Mouse (Mus musculus) hindbrain, embryonic 13.5 days (tissue): ENCODE measurements around the gene Map3k7. TPM values are rescaled to one million over a fixed set of nuclear protein-coding genes. Genes with fewer than 3 reads are reported as not detected.

ENCODE experiments used
- ATAC-seq: fragments of 200-750 bp; cut with Nextera tagmentation; 2 replicates; pipeline ENCODE4 v1.8.0; 2017; ENCODE audit warnings: moderate TSS enrichment; ENCODE audit not compliant: low FRiP score
- H3K27ac ChIP-seq: fragments of 300-500 bp; sonication (generic); 2 replicates; pipeline ENCODE4 v1.5.1; 2015; ENCODE audit warnings: inconsistent platforms, mild to moderate bottlenecking, moderate library complexity
- H3K27me3 ChIP-seq: fragments of 300-500 bp; sonication (generic); 2 replicates; pipeline ENCODE4 v1.6.1; 2015; ENCODE audit warnings: mild to moderate bottlenecking, inconsistent platforms
- H3K36me3 ChIP-seq: fragments of 300-500 bp; sonication (generic); 2 replicates; pipeline ENCODE4 v1.6.1; 2015; ENCODE audit warnings: mild to moderate bottlenecking, inconsistent platforms
- H3K4me1 ChIP-seq: fragments of 300-500 bp; sonication (generic); replicated peaks from 2 replicates; pipeline ENCODE4 v1.6.1; 2015; ENCODE audit warnings: inconsistent platforms
- H3K4me2 ChIP-seq: fragments of 300-500 bp; sonication (generic); 2 replicates; pipeline ENCODE4 v1.6.1; 2015; ENCODE audit warnings: inconsistent platforms, mild to moderate bottlenecking, moderate library complexity
- H3K4me3 ChIP-seq: fragments of 300-500 bp; sonication (generic); 2 replicates; pipeline ENCODE4 v1.5.1; 2015; ENCODE audit warnings: mild to moderate bottlenecking, inconsistent platforms
- H3K9ac ChIP-seq: fragments of 300-500 bp; sonication (generic); 2 replicates; pipeline ENCODE4 v1.6.1; 2015; ENCODE audit warnings: mild to moderate bottlenecking, inconsistent platforms
- H3K9me3 ChIP-seq: fragments of 300-500 bp; sonication (generic); 2 replicates; pipeline ENCODE4 v1.6.1; 2016; ENCODE audit warnings: inconsistent platforms
- WGBS: fragments of 180-500 bp; shearing (Covaris S2); methylation state at CpG from one replicate; pipeline ENCODE4 v1.1.7; 2015; 5-methylcytosine and 5-hydroxymethylcytosine counted together
- polyA plus RNA-seq: library from polyadenylated mRNA; unstranded; fragments of >200 nt; fragmentation: Nextera tagmentation; extraction: Ambion mirVana; gene quantifications from 2 replicates; pipeline ENCODE4 v1.2.1, GENCODE M21; 2015

Map3k7 gene
- polyA plus RNA-seq = 28.5 and 29.1 TPM in 2 replicates

- H3K9me3 ChIP-seq = no peaks in the 10 kb centered on the region
These were observed at the start of gene Map3k7 for GRCm38 (mm10) chr4:31963354-31964193. Gene Map3k7 (plus strand): TSS chr4:31964097.

GRCm38 (mm10) chr4:31915114-31915513 is 48.8 kb upstream of the Map3k7 start:
- no peaks in the 10 kb centered on the region for H3K9me3 ChIP-seq
- no peak for ATAC-seq
- 83% methylated on average over 11 of the region's 11 CpGs for WGBS
- no peak overlapping the region for H3K4me2 ChIP-seq
- no peak overlapping the region for H3K27ac ChIP-seq
- H3K36me3 ChIP-seq = no peaks in the 10 kb centered on the region
- no peak overlapping the region for H3K4me3 ChIP-seq
- H3K27me3 ChIP-seq = no peaks in the 10 kb centered on the region
- no peaks in the 10 kb centered on the region for H3K4me1 ChIP-seq
- no peak overlapping the region for H3K9ac ChIP-seq

More at GRCm38 (mm10) chr4:31963354-31964193, at the start of gene Map3k7:
- H3K4me2 ChIP-seq = peak within 1 kb of the TSS; percentile 84
- no peaks in the 10 kb centered on the region for H3K36me3 ChIP-seq
- WGBS = under 1% methylated on average over 88 of the region's 88 CpGs
- H3K4me3 ChIP-seq = peak within 1 kb of the TSS; percentile 78
- peak within 1 kb of the TSS; percentile 99 for H3K27ac ChIP-seq
- peak within 1 kb of the TSS; percentile 88 for H3K9ac ChIP-seq
- H3K27me3 ChIP-seq = no peaks in the 10 kb centered on the region
- ATAC-seq = peak; percentile 95
- peaks cover 27% of the 10 kb centered on the region for H3K4me1 ChIP-seq

DNA sequence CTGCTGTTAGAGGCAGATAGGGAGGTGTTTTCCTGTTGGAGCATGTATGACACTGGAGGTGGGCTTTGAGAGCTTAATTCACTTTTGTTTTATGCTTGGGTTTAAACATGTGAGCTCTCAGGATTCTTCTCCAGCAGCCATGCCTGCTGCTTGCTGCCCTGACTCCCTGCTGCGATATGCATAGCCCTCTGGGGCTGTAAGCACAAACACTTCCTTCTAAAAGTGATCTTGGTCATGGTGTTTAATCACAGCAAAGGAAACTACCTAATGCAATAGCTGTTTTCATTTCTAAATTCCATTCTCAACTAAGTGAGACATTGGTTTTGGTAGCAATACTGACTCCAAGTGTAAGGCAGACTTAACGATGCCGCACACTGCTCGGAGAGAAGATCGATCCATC is 45.2 kb upstream of the Map3k7 start:
- Histone ChIP-seq H3K9me3 (no peaks in the 10 kb centered on the region), H3K27me3 (peaks cover 3% of the 10 kb centered on the region; the same call in 1 of the 2 replicates), H3K9ac (no peak overlapping the region), H3K4me3 (no peak overlapping the region), H3K27ac (no peak overlapping the region), H3K36me3 (no peaks in the 10 kb centered on the region), H3K4me2 (no peak overlapping the region), H3K4me1 (no peaks in the 10 kb centered on the region)
- WGBS = 93% methylated on average over 5 of the region's 5 CpGs
- no peak for ATAC-seq

GRCm38 (mm10) chr4:31922215-31922614 is 41.7 kb upstream of the Map3k7 start:
- Histone ChIP-seq H3K36me3 (no peaks in the 10 kb centered on the region), H3K4me3 (no peak overlapping the region), H3K27ac (no peak overlapping the region), H3K4me2 (no peak overlapping the region), H3K9ac (no peak overlapping the region), H3K27me3 (peaks cover 3% of the 10 kb centered on the region; the same call in 1 of the 2 replicates), H3K9me3 (no peaks in the 10 kb centered on the region), H3K4me1 (peaks cover 5% of the 10 kb centered on the region; the same call in 1 of the 2 replicates)
- 76% methylated on average over 7 of the region's 7 CpGs for WGBS
- no peak for ATAC-seq

- H3K27ac ChIP-seq = no peak overlapping the region
- H3K4me2 ChIP-seq = no peak overlapping the region
- ATAC-seq = no peak
- no peaks in the 10 kb centered on the region for H3K36me3 ChIP-seq
- H3K9ac ChIP-seq = no peak overlapping the region
- peaks cover 5% of the 10 kb centered on the region; the same call in 1 of the 2 replicates for H3K4me1 ChIP-seq
- H3K4me3 ChIP-seq = no peak overlapping the region
- H3K9me3 ChIP-seq = no peaks in the 10 kb centered on the region
- WGBS = 70% methylated on average over 8 of the region's 8 CpGs
- H3K27me3 ChIP-seq = peaks cover 3% of the 10 kb centered on the region; the same call in 1 of the 2 replicates
These were observed 40.5 kb upstream of the Map3k7 start for GRCm38 (mm10) chr4:31923437-31923836.

- H3K27me3 ChIP-seq = peaks cover 3% of the 10 kb centered on the region; the same call in 1 of the 2 replicates
- no peak overlapping the region for H3K9ac ChIP-seq
- H3K4me2 ChIP-seq = no peak overlapping the region
- H3K27ac ChIP-seq = no peak overlapping the region
- peaks cover 5% of the 10 kb centered on the region; the same call in 1 of the 2 replicates for H3K4me1 ChIP-seq
- H3K36me3 ChIP-seq = no peaks in the 10 kb centered on the region
- H3K4me3 ChIP-seq = no peak overlapping the region
- WGBS = 37% methylated on average over 14 of the region's 14 CpGs
- no peak for ATAC-seq
- no peaks in the 10 kb centered on the region for H3K9me3 ChIP-seq
These were observed 39.4 kb upstream of the Map3k7 start for GRCm38 (mm10) chr4:31924301-31925185.

DNA sequence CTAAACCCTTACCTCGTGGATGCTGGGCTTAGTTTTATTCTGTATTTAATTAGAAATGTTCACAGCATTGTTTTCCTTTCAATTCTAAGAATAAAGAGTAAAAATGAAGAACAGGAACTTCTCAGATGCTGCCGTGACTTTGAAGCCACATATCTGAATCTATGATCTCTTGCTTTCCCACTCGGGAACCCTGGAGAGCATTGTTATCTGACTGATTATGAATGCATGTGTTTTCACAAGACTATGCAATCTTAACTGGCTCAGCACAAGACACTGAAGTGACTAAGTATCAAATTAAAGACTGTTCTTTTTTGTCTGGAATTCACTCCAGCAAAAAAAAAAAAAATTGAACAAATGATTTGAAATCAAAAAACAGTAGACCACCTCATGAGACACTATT is 30.7 kb upstream of the Map3k7 start:
- H3K4me3 ChIP-seq = no peak overlapping the region
- 65% methylated on average over 3 of the region's 3 CpGs for WGBS
- peaks cover 19% of the 10 kb centered on the region for H3K4me1 ChIP-seq
- no peak overlapping the region for H3K27ac ChIP-seq
- H3K9ac ChIP-seq = no peak overlapping the region
- no peak overlapping the region for H3K4me2 ChIP-seq
- no peaks in the 10 kb centered on the region for H3K9me3 ChIP-seq
- no peaks in the 10 kb centered on the region for H3K27me3 ChIP-seq
- no peak for ATAC-seq
- H3K36me3 ChIP-seq = no peaks in the 10 kb centered on the region

- 60% methylated on average over 3 of the region's 3 CpGs for WGBS
- no peak overlapping the region for H3K9ac ChIP-seq
- no peak overlapping the region for H3K4me2 ChIP-seq
- H3K9me3 ChIP-seq = no peaks in the 10 kb centered on the region
- H3K4me1 ChIP-seq = peaks cover 19% of the 10 kb centered on the region
- H3K27me3 ChIP-seq = no peaks in the 10 kb centered on the region
- H3K27ac ChIP-seq = no peak overlapping the region
- no peak overlapping the region for H3K4me3 ChIP-seq
- H3K36me3 ChIP-seq = no peaks in the 10 kb centered on the region
- no peak for ATAC-seq
These were observed 28.0 kb upstream of the Map3k7 start for GRCm38 (mm10) chr4:31935831-31936306.

DNA sequence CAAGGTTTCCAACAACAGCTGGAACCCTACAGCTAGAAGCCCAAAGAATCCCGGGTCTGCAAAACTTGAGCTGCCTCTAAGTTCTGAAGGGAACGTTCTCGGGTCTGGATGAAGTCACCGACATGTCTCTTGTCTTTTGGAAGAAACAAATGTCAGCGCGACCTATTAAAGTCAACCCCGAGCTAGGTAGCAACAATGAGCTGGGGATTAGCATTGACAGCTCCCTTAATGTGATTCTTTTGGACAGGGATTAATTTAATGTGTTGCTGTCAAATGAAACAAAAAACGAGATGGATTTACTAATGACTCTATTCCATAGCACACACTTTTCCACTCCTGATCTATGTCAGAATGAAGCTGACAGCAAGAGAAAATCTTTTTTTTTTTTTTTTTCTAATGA is 27.5 kb upstream of the Map3k7 start:
- no peak overlapping the region for H3K27ac ChIP-seq
- H3K4me3 ChIP-seq = peak overlapping the region; percentile 42; the same call in 1 of the 2 replicates
- peak overlapping the region; percentile 70 for H3K4me2 ChIP-seq
- ATAC-seq = no peak
- H3K36me3 ChIP-seq = no peaks in the 10 kb centered on the region
- H3K9ac ChIP-seq = no peak overlapping the region
- WGBS = 4% methylated on average over 8 of the region's 8 CpGs
- no peaks in the 10 kb centered on the region for H3K9me3 ChIP-seq
- peaks cover 19% of the 10 kb centered on the region for H3K4me1 ChIP-seq
- no peaks in the 10 kb centered on the region for H3K27me3 ChIP-seq

DNA sequence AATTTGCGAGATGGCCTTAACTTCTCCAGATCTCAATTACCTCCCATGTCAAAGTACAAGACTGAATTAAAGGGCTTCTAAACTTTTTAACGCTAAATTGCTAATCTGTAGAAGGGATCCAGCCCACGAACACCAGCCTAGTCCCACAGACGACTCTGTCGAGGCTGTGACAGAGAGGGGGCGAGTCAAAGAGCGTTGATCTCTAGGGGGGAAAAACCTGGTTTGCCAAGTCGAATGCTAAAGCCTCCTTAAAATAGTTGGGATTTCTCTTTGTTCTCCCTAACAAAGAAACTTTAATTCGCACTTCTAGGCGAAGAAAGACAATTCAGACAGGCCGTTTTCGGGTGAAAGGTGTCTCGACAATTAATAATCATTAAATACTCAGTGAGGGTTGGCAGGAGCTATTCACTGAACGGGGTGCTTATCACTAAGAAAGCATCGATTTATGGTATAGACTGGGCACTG is 27.0 kb upstream of the Map3k7 start:
- 2% methylated on average over 15 of the region's 15 CpGs for WGBS
- H3K4me3 ChIP-seq = peak overlapping the region; percentile 42
- peak overlapping the region; percentile 71 for H3K27ac ChIP-seq
- peak overlapping the region; percentile 70 for H3K4me2 ChIP-seq
- H3K9me3 ChIP-seq = no peaks in the 10 kb centered on the region
- no peaks in the 10 kb centered on the region for H3K27me3 ChIP-seq
- ATAC-seq = no peak
- H3K9ac ChIP-seq = peak overlapping the region; percentile 71
- no peaks in the 10 kb centered on the region for H3K36me3 ChIP-seq
- peaks cover 19% of the 10 kb centered on the region for H3K4me1 ChIP-seq

GRCm38 (mm10) chr4:31937376-31938281 is 26.3 kb upstream of the Map3k7 start:
- ATAC-seq = peak; percentile 83
- Histone ChIP-seq H3K9me3 (no peaks in the 10 kb centered on the region), H3K27ac (peak overlapping the region; percentile 71), H3K9ac (peak overlapping the region; percentile 71), H3K4me2 (peak overlapping the region; percentile 70), H3K27me3 (no peaks in the 10 kb centered on the region), H3K4me3 (peak overlapping the region; percentile 42), H3K36me3 (no peaks in the 10 kb centered on the region), H3K4me1 (peaks cover 19% of the 10 kb centered on the region)
- WGBS = 1% methylated on average over 36 of the region's 36 CpGs
